Mouse (Mus musculus) testis, adult 10 weeks (tissue): ENCODE measurements around the gene Mab21l1. TPM values are rescaled to one million over a fixed set of nuclear protein-coding genes. Genes with fewer than 3 reads are reported as not detected.

Source experiments
- polyA plus RNA-seq: library from polyadenylated mRNA; stranded (reverse); fragments of 350-450 nt; fragmentation: Illumina TruSeq; extraction: RNeasy Lipid Tissue Mini Kit (QIAGEN cat#74804); gene quantifications from one replicate; pipeline ENCODE4 v1.2.3, GENCODE M21; 2014; ENCODE audit warnings: low read depth, low replicate concordance

Gene Mab21l1
- not detected for polyA plus RNA-seq

DNA sequence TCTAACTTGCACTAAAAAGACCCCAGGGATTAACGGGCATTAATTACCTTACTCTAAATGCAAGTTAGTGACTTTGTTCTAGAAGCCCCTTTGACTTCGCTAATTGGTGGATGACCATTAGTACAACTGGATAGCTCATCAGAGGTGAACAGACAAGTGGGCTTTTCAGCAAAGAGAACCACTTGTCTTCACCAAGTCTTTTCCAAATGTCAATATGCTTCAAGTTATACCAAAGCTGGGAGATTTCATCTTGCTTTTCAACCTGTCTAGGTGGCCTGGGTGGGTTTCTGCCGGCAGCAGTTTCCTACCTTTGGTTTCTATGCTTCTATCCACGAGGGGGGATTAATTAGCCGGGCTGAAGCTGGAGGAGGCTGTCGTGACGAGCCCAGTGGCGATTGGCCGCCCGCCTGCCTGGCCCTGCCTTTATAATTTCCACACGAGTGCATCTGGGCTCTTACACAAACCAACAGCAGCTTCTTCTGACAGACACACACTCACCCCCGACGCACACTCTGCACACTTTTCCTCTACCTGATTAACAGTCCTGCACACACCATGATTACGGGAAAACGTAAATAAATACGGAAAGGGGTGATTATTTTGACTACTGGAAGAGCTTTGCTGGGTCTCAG, at the start of gene Mab21l1:
Gene Mab21l1 (plus strand): TSS at position 455 of the 632 bp plus-strand sequence.

